Mouse (Mus musculus) myocyte (in vitro differentiated cells): ENCODE results near the gene Dnmbp.

Experiments used
- CEBPB ChIP-seq: IDR thresholded peaks from 2 replicates; pipeline ENCODE4 v1.6.1; 2011; ENCODE audit warnings: mild to moderate bottlenecking, moderate library complexity; ENCODE audit not compliant: poor library complexity, insufficient read depth, severe bottlenecking
- E2F4 ChIP-seq: IDR thresholded peaks from one replicate; pipeline ENCODE4 v1.6.1; 2011; ENCODE audit warnings: mild to moderate bottlenecking, control low read depth, moderate library complexity; ENCODE audit not compliant: insufficient read depth
- MAX ChIP-seq: IDR thresholded peaks from one replicate; pipeline ENCODE4 v1.6.1; 2011; ENCODE audit warnings: low read depth, mild to moderate bottlenecking, control low read depth
- MYOD1 ChIP-seq, 3 experiments: IDR thresholded peaks; one replicate each; pipeline ENCODE4 v1.6.1; 2011; ENCODE audit warnings: control low read depth in 2 of 3, low read depth in 2 of 3, mild to moderate bottlenecking in 2 of 3, moderate library complexity in 1 of 3; ENCODE audit not compliant: insufficient read length in 2 of 3, control insufficient read depth in 1 of 3
- MYOG ChIP-seq, 3 experiments: IDR thresholded peaks; one replicate each; pipeline ENCODE4 v1.6.1; 2011; ENCODE audit warnings: control low read depth in 2 of 3, low read depth in 2 of 3, mild to moderate bottlenecking in 2 of 3; ENCODE audit not compliant: insufficient read length in 2 of 3, control insufficient read depth in 1 of 3, insufficient read depth in 1 of 3
- POLR2A ChIP-seq: IDR thresholded peaks from one replicate; pipeline ENCODE4 v1.6.1; 2011; ENCODE audit warnings: low read depth, mild to moderate bottlenecking, control low read depth, moderate library complexity; ENCODE audit not compliant: insufficient read length
- POLR2AphosphoS2 ChIP-seq: IDR thresholded peaks from one replicate; pipeline ENCODE4 v1.6.1; 2011; ENCODE audit warnings: low read depth, control low read depth; ENCODE audit not compliant: insufficient read length
- REST ChIP-seq: IDR thresholded peaks from one replicate; pipeline ENCODE4 v1.6.1; 2011; ENCODE audit warnings: mild to moderate bottlenecking, control low read depth, moderate library complexity; ENCODE audit not compliant: insufficient read depth, insufficient read length
- SRF ChIP-seq: IDR thresholded peaks from one replicate; pipeline ENCODE4 v1.6.1; 2011; ENCODE audit warnings: low read depth; ENCODE audit not compliant: control insufficient read depth, insufficient read length
- TCF12 ChIP-seq: IDR thresholded peaks from one replicate; pipeline ENCODE4 v1.6.1; 2011; ENCODE audit warnings: mild to moderate bottlenecking, control low read depth; ENCODE audit not compliant: poor library complexity, insufficient read depth, severe bottlenecking
- TCF3 ChIP-seq: IDR thresholded peaks from one replicate; pipeline ENCODE4 v1.6.1; 2011; ENCODE audit warnings: low read depth, control low read depth; ENCODE audit not compliant: insufficient read length
- USF1 ChIP-seq: IDR thresholded peaks from one replicate; pipeline ENCODE4 v1.6.1; 2011; ENCODE audit warnings: low read depth, mild to moderate bottlenecking, control low read depth, moderate library complexity

DNA sequence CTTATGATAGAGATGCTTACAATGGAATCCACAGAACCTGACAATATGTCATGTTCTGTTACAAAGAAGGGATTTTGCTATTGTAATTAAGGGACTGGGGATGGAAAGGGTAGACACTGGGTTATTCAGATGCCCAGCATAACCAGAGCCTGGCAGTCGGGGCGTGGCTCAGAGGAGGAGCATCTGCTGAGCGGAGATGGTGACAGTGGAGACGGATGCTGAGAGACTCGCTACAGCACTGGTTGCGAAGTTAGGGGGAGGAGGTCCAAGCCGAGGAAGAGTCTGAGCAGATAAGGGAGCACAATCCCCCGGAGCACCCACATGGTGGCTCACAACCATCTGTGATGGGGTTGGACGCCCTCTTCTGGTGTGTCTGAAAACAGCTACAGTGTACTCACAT lies 96.8 kb downstream of the Dnmbp start:
- TF ChIP-seq E2F4 (no peak), SRF (no peak), CEBPB (no peak), POLR2A (no peak), POLR2AphosphoS2 (no peak), MAX (no peak), MYOG (IDR thresholded peaks at IDR 0.05; ENCODE audit: control insufficient read depth in 1 of 3, insufficient read depth in 1 of 3, insufficient read length in 2 of 3, low read depth in 2 of 3) (no peak), TCF3 (no peak), USF1 (no peak), TCF12 (no peak), MYOD1 (IDR thresholded peaks at IDR 0.05; ENCODE audit: control insufficient read depth in 1 of 3, insufficient read length in 2 of 3, low read depth in 2 of 3) (no peak), REST (no peak)
